Mouse (Mus musculus) spleen, adult 10 weeks (tissue): ENCODE results near the gene Yme1l1. TPM values are rescaled to one million over a fixed set of nuclear protein-coding genes. Genes with fewer than 3 reads are reported as not detected.

Experiments
- polyA plus RNA-seq: library from polyadenylated mRNA; stranded (reverse); fragments of 350-450 nt; fragmentation: Illumina TruSeq; extraction: RNeasy Lipid Tissue Mini Kit (QIAGEN cat#74804); gene quantifications from one replicate; pipeline ENCODE4 v1.2.3, GENCODE M21; 2015; ENCODE audit warnings: low replicate concordance; ENCODE audit not compliant: insufficient read depth

Gene Yme1l1
- polyA plus RNA-seq, result 98.5 TPM

DNA sequence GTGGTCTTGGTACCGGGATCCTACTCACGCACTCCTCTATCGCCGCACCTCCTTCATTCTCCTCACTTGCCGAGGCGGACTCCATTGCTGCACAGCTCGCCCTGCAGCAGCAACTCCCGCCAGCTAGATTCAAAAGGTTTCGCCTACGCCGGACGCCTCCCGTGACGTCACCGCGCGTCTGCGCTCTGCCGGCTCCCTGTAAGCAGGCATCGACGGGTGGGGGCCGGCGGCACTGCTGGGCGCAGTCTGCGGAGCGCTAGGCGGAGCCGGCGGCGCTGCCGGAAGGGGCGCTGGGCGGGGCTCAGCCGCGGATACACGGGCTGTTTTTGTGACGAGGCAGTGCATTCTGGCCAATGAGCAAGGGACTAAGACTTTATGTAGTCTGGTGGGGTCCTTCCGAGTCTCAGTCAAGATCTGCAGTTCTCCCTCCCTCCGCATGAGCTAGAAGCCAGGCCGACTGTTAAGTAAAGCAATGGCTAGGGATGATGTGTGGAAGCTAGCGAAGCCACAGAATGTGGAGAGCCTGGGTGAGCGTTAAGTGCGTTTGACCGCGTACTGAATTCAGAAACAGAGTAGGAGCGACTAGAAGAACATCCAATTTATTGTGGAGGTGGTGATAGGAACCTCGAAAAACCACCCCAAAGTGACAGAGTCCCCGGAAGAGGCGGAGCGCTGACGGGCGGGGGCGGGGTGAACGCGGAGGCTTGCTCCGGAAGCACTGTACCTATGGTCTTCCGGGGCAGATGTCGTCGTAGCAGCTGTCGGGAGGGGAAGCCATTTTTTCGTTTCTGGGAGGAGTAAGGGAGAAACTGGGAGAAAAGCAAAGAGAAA is at the start of gene Yme1l1, which contains the start of gene Mastl:
Gene Yme1l1, plus strand, starts transcription at position 593 of the 831 bp plus-strand sequence.
Gene Mastl, minus strand, starts transcription at position 248 of the 831 bp plus-strand sequence.

DNA sequence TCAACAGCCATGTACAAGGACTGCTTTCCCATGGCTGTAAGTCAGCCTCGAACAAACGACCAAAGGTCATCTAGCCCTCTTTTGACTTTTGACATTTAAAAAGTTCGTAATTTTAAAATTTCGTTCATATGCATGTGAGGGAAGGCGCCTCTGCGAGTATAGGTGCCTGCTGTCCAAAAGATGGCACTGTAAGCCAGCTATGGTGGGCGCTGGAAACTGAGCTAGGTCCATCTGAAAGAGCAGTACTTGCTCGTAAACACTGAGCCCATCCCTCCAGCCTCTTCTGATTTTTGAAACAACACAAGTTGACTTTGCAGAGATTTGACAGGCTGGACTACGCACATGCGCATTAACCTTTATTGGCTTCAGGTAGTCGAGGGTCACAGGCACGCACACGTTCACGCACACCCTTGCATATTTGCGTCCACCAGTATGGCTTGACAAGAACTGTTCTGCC is 50.9 kb downstream of the Yme1l1 start, which contains the start of gene 4931423N10Rik:
Gene 4931423N10Rik, plus strand, starts transcription at position 407 of the 457 bp plus-strand sequence.

Other genes starting within 250 kb of the Yme1l1 start
- gene Abi1, start 116.1 kb upstream of the Yme1l1 start, polyA plus RNA-seq, result 171 TPM
- gene Acbd5, start 88.2 kb upstream of the Yme1l1 start, polyA plus RNA-seq, result 42.7 TPM
- gene Mastl, start 345 bp upstream of the Yme1l1 start, polyA plus RNA-seq, result 2.0 TPM
- gene 4931423N10Rik, start 51.1 kb downstream of the Yme1l1 start, polyA plus RNA-seq, result not detected
- gene Nxph2, start 164.9 kb downstream of the Yme1l1 start, polyA plus RNA-seq, result not detected